Mouse (Mus musculus): Measurements from ENCODE around the gene Cacng1.

- TF ChIP-seq MEF2A (IDR thresholded peaks at IDR 0.05; ENCODE audit: borderline replicate concordance, low read depth, low read length) (no peak), CTCF (conservative IDR thresholded peaks at IDR 0.05 in 1 of 2, IDR thresholded peaks at IDR 0.05 in 1 of 2; ENCODE audit: low read depth in 2 of 2, low read length in 2 of 2) (no peak), USF1 (IDR thresholded peaks at IDR 0.05; ENCODE audit: low read depth, low read length) (no peak)
These were observed 4.7 kb upstream of the Cacng1 start for GRCm38 (mm10) chr11:107721057-107721456.

All from CH12.LX (cell line).